Mouse (Mus musculus) testis, postnatal 10 days (tissue): ENCODE results near the gene Fat2.

Experiments
- DNase-seq: peaks from one replicate; pipeline ENCODE4 v3.0.0; 2021; ENCODE audit warnings: low spot score

Fat2 gene

GRCm38 (mm10) chr11:55336101-55336891 lies at the start of gene Fat2:
TSS of gene Fat2 (minus strand) at chr11:55336564.
- no peak for DNase-seq

GRCm38 (mm10) chr11:55383463-55384045 lies 47.2 kb upstream of the Fat2 start:
- DNase-seq = no peak

GRCm38 (mm10) chr11:55380908-55381307 lies 44.5 kb upstream of the Fat2 start:
- DNase-seq = no peak

- DNase-seq = no peak
Measured at GRCm38 (mm10) chr11:55378371-55378770, 42.0 kb upstream of the Fat2 start.

GRCm38 (mm10) chr11:55373838-55374237 lies 37.5 kb upstream of the Fat2 start:
- DNase-seq = peak; percentile 60

- DNase-seq = no peak
Measured at GRCm38 (mm10) chr11:55373373-55373772, 37.0 kb upstream of the Fat2 start.

GRCm38 (mm10) chr11:55372001-55372400 lies 35.6 kb upstream of the Fat2 start:
- no peak for DNase-seq

GRCm38 (mm10) chr11:55369093-55369471 lies 32.7 kb upstream of the Fat2 start:
- no peak for DNase-seq

GRCm38 (mm10) chr11:55368388-55369092 lies 32.2 kb upstream of the Fat2 start:
- DNase-seq = no peak

- no peak for DNase-seq
Measured at GRCm38 (mm10) chr11:55367783-55368182, 31.4 kb upstream of the Fat2 start.

- no peak for DNase-seq
Measured at GRCm38 (mm10) chr11:55365840-55366239, 29.5 kb upstream of the Fat2 start.

GRCm38 (mm10) chr11:55365242-55365641 lies 28.9 kb upstream of the Fat2 start:
- DNase-seq = no peak

- no peak for DNase-seq
Measured at GRCm38 (mm10) chr11:55364662-55365061, 28.3 kb upstream of the Fat2 start.

- DNase-seq = no peak
Measured at GRCm38 (mm10) chr11:55358094-55358783, 21.9 kb upstream of the Fat2 start.

- no peak for DNase-seq
Measured at GRCm38 (mm10) chr11:55356846-55357245, 20.5 kb upstream of the Fat2 start.

- no peak for DNase-seq
Measured at GRCm38 (mm10) chr11:55341961-55342371, 5.6 kb upstream of the Fat2 start.

GRCm38 (mm10) chr11:55340789-55341188 lies 4.4 kb upstream of the Fat2 start:
- no peak for DNase-seq

GRCm38 (mm10) chr11:55337032-55337769 lies 837 bp upstream of the Fat2 start:
- DNase-seq = no peak

GRCm38 (mm10) chr11:55335314-55336076 lies 869 bp downstream of the Fat2 start:
- DNase-seq = no peak

GRCm38 (mm10) chr11:55334545-55334944 lies 1.8 kb downstream of the Fat2 start:
- no peak for DNase-seq

GRCm38 (mm10) chr11:55334063-55334462 lies 2.3 kb downstream of the Fat2 start:
- no peak for DNase-seq
